Mouse (Mus musculus) ovary, postnatal 36 days (tissue): Measurements from ENCODE around the gene Rgs12.
A peak's percentile ranks its signal among the peaks of the same experiment; 100 is the strongest.

Experiments used
- DNase-seq: peaks from one replicate; pipeline ENCODE4 v3.0.0; 2022; ENCODE audit warnings: low spot score, mixed read lengths

Gene Rgs12

DNA sequence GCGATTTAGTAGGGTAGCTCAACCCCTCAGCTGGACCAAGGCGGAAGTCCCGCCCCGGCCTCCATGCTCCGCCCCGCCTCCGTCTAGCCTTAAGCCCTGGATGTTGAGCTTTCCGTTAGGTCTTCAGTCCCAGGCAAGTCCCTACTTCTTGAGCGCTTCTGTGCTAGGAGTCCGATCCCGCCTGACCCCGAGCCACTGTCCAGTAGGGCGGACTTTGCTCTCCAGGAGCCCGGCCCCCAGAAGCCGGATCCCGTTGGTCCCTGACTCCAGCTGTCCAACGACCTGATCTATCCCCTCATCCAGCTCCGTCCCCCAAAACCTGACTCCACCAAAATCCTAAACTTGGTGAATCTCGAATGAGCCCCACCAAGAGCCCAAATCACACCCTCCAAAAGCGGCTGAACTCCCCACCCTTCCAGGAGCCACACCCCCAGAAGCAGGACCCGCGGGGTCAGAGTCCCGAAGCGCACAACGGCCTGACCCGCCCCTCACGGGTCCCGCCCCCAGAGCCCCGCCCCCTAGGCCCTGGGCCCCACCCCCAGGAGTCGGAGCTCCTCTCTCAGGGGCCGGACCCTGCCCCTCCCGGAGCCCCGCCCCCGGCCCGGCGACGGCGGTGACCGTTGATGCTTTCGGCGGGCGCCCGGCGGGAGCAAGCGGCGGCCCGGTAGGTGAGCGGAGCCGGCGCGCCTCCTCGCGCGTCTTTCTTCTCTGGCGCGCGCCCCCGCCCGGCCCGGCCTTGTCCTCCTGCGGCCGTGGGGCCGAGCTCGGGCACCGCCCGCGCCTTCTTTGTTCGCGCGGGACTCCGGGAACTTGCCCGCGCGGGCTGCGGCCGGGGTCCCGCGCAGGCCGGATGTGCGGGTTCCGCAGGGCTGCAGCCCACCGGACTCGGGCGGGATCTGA, at the start of gene Rgs12:
Gene Rgs12, plus strand, starts transcription at position 585 of the 900 bp plus-strand sequence.
- DNase-seq, result peak; percentile 90

DNA sequence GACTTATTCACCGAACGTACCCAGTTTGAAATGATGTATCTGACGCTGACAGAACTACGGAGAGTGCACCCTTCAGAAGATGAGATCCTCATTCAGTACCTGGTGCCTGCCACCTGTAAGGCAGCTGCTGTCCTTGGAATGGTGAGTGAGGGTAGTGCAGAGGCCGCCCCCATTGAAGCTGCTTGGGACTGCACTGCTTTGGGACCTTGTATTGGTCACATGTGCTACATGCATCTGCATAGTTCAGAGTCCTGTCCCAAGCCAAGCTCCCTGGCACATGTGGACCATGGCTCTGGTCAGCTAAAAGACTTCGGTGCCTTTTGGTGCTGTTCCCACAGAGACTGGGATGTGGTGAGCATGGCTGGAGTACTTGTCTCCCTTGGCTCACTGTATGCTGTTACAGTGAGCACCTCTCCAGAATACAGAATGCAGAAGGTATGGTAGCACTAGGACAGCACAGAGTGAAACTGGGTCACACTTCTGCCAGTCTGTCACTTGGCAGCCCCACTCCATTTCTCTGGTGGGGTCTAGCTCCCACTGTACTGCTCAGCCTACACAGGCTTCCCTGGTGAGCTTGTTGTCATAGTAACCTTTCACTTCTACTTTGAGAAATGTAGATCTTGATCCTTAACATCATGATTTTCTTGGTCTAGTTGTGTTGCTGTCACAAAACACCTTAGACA, 49.3 kb upstream of the Rgs12 start:
- DNase-seq, result no peak

DNA sequence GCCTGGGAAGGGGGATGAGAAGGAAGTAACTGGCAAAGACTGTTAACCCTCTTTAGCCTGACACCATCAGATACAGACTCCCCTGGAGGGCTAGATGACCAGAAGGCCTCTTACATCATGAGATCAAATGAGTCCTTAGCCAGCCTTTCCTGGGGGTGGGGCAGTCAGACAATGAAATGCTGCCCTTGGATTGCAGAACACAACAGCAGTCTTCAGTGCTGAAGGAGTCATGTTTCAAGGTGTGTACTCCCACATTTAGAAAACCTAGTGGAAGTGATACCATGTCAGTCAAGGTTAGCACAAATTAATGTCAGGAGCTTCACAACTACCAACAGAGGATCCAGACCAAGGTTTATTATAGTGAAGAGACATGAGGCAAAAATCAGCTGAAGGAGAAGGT, 46.9 kb upstream of the Rgs12 start:
- DNase-seq, result no peak

DNA sequence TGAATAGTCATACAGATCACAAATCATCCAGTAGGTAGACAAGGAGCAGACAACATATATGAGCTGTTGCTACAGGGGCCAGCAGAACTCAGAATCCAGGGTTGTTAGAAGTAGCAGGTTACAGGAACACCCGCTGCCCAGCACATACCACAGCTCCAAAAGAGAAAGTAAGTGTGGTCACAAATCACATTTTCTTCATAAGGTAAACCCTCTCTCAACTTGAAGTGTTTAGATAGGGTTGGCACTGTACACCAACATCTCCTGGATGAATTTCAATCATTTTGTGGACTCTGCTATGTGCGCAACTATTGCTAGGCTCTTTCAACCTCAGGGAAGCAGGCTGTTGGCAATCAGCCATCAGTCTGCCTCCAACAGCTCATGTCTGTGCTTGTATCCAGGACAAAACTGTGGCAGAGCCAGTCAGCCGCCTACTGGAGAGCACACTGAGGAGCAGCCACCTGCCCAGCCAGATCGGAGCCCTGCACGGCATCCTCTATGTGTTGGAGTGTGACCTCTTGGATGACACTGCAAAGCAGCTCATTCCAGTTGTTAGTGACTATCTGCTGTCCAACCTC, 46.3 kb upstream of the Rgs12 start:
- peak; percentile 46 for DNase-seq

DNA sequence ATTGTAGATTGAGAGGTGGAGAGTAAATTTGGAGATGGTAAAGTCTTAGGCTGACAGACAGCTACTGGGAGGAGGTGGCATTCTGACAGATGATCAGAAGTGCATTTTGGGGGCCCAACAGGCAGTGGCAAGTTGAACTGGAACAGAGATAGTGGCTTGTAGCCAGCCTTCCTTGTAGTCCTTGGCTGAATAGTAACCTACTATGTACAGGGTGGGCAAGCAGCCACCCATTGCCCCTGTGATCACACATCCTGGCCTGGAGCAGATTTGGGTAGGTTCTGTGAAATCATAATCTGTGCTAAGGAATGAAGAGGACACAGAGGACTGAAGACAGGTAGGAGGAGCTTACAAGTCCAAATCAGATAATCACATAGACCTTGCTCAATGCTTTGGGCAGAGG, 44.8 kb upstream of the Rgs12 start:
- DNase-seq, result no peak

DNA sequence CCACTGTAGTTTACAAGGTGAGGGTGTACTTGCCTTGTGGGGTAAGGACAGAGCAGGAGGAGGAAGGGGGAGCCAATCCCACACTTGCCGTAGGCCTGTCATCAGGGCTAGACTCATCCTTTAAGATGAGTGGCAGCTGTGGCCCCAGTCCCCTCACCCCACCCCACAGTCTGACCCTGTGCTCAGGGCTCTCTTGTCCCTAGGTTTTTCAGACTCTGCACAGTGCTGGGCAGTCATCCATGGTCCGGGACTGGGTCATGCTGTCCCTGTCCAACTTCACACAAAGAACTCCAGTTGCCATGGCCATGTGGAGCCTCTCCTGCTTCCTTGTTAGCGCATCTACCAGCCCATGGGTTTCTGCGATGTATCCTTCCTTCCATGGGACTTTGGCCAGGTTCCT, 42.0 kb upstream of the Rgs12 start:
- DNase-seq, result no peak

DNA sequence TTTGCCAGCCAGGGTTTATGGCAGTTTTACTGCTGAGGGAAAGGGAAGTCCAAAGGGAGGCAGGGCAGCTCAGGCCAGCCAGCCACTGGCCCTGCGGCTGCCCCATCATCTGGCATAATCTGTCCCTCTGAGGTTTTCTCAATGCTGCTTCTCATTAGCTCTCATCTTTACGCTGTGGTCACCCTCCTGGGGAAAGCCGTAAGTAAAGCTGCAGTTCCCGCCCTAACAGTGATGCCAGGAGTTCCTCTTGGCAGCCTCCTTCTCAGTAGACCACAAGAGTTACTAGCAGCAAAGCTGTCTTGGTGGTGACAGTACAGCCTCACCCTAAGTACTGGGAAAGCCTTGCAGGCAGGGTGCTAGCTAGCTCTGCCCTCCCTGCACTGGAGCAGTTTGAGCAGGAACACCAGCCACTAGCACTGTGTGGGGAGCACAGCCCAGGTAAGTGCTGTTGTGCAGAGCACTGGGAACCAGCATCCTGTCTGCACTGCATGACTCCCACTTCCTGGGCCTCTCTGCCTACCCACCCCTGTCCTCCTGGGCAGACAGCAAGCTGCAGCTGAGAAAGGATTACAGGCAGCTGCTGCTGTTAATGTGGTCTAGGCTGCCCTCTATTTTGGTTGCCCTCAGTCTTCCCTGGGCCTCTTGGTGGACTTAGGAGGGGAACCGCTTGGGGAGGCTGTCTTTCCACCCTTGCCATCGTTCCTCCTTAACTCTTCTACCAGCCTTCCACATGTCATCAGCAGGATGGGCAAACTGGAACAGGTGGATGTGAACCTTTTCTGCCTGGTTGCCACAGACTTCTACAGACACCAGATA, 41.1 kb upstream of the Rgs12 start, which contains the start of gene Msantd1:
Gene Msantd1, plus strand, starts transcription at position 103 of the 816 bp plus-strand sequence.
- no peak for DNase-seq

DNA sequence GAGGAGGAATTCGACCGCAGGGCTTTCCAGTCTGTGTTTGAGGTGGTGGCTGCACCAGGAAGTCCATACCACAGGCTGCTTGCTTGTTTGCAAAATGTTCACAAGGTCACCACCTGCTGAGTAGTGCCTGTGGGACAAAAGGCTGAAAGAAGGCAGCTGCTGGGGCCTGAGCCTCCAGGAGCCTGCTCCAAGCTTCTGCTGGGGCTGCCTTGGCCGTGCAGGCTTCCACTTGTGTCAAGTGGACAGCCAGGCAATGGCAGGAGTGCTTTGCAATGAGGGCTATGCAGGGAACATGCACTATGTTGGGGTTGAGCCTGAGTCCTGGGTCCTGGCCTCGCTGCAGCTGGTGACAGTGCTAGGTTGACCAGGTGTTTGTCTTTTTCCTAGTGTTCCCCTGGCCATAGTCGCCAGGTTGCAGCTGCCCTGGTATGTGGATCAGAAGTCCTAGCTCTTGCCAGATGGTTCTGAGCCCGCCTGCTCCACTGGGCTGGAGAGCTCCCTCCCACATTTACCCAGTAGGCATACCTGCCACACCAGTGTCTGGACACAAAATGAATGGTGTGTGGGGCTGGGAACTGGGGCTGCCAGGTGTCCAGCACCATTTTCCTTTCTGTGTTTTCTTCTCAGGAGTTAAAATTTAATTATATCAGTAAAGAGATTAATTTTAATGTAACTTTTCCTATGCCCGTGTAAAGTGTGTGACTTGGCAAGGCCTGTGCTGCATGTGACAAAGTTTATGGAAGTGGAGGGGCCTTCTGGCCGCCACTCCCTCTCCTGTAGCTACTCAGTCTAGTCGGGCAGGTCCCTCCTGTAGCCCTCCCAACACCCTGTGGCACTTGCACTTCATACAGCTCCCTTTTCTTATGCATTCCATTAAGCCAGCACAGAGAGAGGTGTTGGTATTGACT, 40.3 kb upstream of the Rgs12 start:
- no peak for DNase-seq

DNA sequence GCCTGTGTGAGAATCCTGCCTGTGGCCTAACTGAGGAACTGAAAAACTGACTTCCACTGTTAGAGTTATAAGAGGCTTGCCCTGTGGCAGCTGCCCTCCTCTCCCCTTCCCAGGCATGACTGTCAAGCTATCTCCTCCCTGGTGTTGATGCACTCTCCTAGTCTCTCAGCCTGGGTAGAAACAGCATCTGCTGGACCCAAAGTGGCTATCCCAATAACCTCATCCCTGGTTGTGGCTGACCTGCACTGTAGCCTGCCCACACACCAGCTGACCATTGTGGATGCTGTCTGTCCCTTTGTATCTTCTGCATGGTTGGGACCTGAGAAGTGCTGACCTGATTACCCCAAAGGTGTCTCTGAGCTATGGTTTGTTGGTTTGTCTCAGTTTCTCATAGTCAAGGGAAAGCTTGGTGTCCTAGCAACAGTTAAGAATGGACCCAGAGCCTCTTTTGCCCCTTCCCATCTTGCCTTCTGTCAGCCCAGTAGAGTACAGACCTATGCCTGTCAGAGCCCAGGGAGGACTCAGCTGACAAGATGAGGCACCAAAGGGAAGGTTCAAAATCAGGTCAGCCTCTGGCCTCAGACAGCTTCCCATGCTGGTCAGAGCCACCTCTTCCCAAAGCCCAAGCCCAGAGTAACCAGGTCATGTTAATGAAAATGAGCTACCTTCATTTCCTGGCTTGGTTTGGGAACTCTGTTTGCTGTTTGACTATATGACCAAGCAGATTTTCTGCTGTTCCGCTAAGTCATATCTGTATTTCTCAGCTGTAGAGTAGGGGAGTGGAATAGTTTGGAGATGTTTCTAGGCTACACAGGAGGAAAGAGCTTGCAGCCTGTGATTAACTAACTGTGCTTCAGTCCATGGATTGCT, 39.4 kb upstream of the Rgs12 start:
- no peak for DNase-seq

DNA sequence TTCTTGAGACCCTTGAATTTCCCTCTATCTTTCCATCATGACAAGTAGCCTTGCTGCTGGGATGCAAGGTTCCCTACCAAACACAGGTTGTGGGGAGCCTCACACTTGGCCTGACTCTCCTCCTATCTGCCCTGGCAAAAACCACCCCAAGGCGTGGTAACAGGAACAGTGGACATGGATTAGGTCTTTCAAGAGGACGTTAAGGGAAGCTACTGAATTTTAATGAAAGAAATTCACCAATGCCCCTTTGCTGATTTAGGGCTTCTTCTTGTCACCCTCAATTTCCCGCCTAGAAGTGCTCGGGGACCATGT, 38.8 kb upstream of the Rgs12 start:
- DNase-seq, result no peak

DNA sequence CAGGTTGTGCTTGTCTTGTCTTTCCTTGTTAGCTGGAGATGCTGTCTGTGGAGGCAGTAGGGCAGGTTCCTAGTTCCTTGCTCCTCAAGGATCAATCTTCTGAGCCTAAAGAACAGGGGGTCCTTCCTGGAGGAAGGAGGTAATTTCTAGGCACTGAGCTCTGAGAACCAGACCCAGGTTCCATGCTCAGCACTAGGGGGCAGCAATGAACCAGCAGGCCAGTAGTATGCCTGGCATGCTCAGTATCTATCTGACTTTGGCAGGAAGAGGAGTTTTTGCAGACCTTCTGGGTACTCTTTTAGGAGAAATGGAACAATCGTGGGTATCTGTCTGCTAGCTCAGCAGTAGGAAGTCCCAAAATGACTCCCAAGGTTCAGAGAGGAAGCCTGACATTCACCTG, 33.4 kb upstream of the Rgs12 start:
- peak; percentile 73 for DNase-seq

DNA sequence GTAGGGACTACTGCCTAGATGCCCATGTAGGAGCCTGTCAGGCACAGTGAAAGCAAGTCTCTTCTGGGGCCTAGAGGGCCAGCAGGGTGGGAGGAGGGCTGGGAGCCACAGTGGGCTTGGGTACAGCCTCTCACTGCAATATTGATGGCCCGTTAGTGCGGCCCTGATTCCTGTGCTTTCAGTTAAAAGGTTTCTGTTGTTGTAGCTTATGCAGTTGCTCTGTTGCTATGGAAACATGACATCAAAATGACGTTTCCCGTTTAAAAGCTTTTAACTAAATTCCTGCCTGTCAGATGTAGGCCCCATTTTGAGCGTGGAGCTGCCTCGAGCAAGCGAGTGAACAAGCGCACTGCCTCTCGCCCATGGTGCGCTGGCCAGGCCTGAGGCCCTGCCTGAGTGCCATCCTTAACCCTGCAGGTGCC, 32.0 kb upstream of the Rgs12 start:
- DNase-seq, result no peak

DNA sequence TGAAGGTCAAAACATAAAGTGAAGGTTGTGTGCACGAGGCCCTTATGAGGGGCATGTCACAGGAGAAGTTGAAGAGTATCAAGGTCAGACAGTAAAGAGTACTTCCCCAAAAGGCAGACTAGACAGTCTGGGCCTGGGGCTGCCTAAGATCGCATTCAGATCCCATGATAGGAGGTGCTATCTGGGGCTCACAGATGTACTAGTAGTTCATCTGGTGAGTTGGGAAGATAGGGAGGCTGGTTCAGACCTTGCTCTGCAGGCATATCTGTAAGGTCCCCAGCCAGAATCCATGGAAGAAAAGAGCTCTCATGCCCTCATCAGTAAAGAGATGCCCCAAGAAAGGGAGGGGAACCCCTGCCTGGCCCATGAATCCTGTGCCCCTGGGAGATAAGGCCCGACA, 30.5 kb upstream of the Rgs12 start:
- DNase-seq, result no peak

DNA sequence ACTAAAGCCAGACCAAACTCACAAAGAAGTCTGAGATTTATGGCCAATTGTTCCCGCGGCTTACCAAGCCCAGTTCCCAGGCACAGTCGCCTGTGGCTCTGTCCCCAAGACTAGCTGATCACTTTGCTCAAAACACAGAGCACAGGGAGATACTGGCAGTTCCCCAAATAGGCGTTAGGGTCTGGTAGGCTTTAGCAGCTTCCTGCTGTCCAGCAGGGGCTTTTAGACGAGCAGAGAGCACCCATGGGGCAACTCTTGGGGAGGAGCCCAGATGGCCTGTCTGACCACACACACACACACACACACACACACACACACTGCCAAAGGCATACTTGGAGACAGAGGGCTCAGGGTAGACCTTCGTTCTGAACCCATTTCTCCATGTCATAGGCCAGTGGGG, 26.7 kb upstream of the Rgs12 start:
- no peak for DNase-seq

DNA sequence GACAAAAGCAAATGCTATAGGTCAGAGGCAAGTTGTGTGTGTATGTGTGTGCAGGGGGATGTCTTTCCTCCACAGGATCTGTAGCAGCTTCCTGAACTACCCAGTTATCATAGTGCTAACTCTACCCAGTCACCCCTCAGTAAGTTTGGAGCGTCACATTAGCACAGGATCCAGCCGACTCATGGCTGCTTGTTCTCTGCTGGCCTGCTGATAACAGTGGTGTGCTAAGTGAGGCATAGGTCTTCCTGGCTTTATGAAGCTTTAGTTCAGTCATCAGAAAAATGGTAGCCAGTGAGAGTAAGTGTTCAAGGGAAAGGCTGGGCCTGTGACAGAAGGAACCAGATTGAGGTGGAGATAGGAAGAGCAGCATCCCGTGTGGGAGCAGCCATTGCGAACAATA, 25.3 kb upstream of the Rgs12 start:
- DNase-seq, result no peak

DNA sequence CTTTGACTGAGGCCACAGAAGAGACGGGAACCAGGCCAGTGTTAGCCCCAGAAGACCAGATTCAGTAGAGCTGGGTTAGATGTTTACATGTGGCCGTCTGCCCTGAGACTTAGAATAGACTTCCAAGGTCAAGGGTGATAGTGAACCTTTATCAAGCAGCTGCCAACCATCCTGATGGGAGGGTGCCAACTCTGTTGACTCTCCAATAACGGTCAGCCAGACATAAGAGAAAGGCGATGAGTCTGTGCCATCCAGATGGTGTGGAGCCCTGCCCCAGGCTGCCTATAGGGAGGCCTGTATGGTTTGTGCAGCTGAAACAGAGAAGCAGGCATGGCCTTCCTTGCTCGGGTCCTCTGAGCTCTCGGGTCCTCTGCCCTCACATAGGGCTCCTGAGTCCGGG, 24.7 kb upstream of the Rgs12 start:
- DNase-seq, result peak; percentile 38

DNA sequence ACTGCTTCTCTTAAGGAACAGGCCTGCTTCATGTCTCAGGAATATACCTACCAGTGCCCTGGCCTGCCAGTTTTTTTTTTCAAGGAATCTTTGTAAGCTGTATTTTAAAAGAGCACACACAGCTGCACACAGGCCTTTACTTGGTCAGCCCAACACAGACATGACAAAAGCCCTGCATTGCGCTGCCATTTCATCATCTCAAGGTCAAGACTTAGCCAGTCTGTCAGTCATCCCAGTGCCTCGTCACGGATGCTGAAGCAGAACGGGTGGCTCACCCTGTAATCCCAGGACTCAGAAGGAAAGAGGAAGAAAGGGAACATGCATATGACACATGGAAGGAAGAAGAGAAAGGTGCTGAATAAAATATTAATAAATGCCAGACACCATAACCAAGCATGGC, 21.6 kb upstream of the Rgs12 start:
- DNase-seq, result no peak

DNA sequence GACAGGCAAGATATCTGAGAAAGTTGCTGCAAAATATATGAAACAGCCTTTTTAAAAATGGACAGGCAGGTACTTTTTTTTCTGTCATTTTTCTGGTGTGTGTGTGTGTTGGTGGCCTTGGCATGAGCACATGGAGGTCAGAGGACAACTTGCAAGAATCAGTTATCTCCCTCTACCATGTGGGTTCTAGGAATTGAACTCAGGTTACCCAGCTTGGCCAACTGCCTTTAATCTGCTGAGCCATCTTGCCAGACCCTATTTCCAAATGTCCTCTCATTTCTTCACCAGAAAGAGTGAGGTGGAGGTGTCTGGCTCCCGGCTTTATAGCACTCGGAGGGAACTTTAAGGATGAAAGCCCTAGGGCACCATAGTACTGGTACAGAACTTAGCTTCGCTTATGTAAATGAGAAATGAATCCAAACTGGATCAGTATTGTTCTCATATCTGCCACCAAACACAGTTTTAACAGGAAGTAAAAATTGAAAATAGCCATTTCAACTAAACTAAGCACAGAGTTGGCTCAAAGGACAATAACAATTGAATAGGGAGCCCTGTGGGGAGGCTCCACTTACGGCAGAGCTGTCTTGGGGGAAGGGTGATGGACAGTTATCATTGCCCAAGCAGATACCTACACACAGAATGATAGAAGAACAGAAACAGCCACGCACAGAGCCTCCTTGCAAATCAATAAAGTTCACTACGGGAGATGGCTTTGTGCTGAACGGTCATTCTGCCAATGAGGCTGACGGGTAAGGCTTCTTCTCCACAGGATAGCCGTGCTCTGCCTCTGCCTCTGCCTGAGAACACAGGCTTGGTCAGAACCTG, 18.9 kb upstream of the Rgs12 start:
- DNase-seq, result no peak

DNA sequence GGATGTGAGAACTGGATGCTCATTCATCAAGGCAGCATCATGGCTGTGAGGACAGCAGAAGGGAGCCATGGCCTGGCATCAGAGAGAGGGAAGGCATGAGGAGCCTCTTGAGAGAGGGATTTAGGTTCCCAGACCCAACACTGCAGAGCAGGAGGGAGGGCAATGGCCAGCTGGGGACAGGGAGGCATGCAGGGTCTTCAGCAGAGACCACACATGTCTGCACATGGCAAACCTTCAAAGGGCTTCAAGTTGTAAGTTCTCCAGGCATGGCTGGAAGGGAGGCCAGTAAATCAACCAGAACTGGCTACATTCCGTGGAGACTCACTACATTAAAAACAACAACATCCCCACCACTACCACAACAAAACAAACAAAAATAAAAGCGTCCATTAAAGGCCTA, 18.2 kb upstream of the Rgs12 start:
- DNase-seq, result no peak
